Mouse (Mus musculus) small intestine, adult 2 months (tissue): ENCODE data around the gene Lrrc31. TPM values are rescaled to one million over a fixed set of nuclear protein-coding genes. Genes with fewer than 3 reads are reported as not detected.

Experiments used
- H3K27ac ChIP-seq: fragments of 200-500 bp; 2 replicates; pipeline ENCODE4 v1.5.1; 2012; ENCODE audit warnings: low read depth, low read length, control low read depth, inconsistent platforms; ENCODE audit not compliant: insufficient read depth
- H3K27me3 ChIP-seq: fragments of 200-500 bp; 2 replicates; pipeline ENCODE4 v1.6.1; 2012; ENCODE audit warnings: mild to moderate bottlenecking, moderate library complexity, low read length, inconsistent platforms; ENCODE audit not compliant: control insufficient read depth, insufficient read depth
- H3K36me3 ChIP-seq: fragments of 200-500 bp; 2 replicates; pipeline ENCODE4 v1.6.1; 2012; ENCODE audit warnings: mild to moderate bottlenecking, low read length, control low read depth, inconsistent platforms; ENCODE audit not compliant: control insufficient read depth, insufficient read depth
- H3K4me1 ChIP-seq: fragments of 200-500 bp; 2 replicates; pipeline ENCODE4 v1.6.1; 2012; ENCODE audit warnings: low read length, inconsistent platforms, mixed read lengths; ENCODE audit not compliant: control insufficient read depth, insufficient read depth, insufficient read length
- H3K4me3 ChIP-seq: fragments of 200-500 bp; 2 replicates; pipeline ENCODE4 v1.5.1; 2012; ENCODE audit warnings: low read depth, mild to moderate bottlenecking, control low read depth, inconsistent platforms, low read length, moderate library complexity
- CTCF ChIP-seq: fragments of 200-500 bp; IDR thresholded peaks from 2 replicates; pipeline ENCODE4 v1.5.1; 2012; ENCODE audit warnings: low read depth, mild to moderate bottlenecking, control low read depth, inconsistent platforms, low read length, moderate library complexity, mixed read lengths; ENCODE audit not compliant: insufficient replicate concordance, insufficient read length; ENCODE audit errors: extremely low read depth
- POLR2A ChIP-seq: fragments of 200-500 bp; IDR thresholded peaks from 2 replicates; pipeline ENCODE4 v1.6.1; 2012; ENCODE audit warnings: low read depth, mild to moderate bottlenecking, control low read depth, inconsistent platforms, low read length, moderate library complexity
- WGBS: fragments of 180-500 bp; shearing (Covaris S2); methylation state at CpG from one replicate; pipeline ENCODE4 v1.1.7; 2018; 5-methylcytosine and 5-hydroxymethylcytosine counted together
- polyA plus RNA-seq: library from polyadenylated mRNA; depleted of rRNA; stranded (reverse); fragments of >200 nt; gene quantifications from 2 replicates; pipeline ENCODE4 v1.2.3, GENCODE M21; 2012

Gene Lrrc31
- polyA plus RNA-seq, 1 experiment = 4.0 TPM

GRCm38 (mm10) chr3:30727209-30727608 is 27.6 kb upstream of the Lrrc31 start:
- H3K4me3 ChIP-seq = no peak overlapping the region
- H3K27ac ChIP-seq = no peak overlapping the region
- H3K36me3 ChIP-seq = no peaks in the 10 kb centered on the region
- TF ChIP-seq POLR2A (no peak), CTCF (no peak)
- H3K4me1 ChIP-seq = no peaks in the 10 kb centered on the region
- WGBS = 56% methylated on average over 4 of the region's 4 CpGs
- no peaks in the 10 kb centered on the region for H3K27me3 ChIP-seq

DNA sequence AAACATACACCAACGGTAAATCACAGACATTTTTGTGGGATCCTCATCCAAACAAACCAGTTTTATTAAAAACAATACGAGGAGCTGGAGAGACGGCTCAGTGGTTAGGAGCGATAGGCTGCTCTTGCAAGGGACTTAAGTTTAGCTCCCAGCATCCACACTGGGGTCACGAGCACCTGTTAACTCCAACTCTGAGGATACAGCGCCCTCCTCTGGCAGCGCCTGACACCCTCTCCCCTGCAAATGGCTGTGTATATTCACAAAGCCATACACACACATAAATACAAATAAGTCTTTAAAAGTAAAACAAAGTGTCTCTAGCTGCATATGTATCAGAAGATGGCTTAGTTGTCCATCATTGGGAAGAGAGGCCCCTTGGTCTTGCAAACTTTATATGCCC is 25.9 kb upstream of the Lrrc31 start:
- no peak overlapping the region for H3K27ac ChIP-seq
- WGBS = 78% methylated on average over 7 of the region's 7 CpGs
- no peak overlapping the region for H3K4me3 ChIP-seq
- TF ChIP-seq POLR2A (no peak), CTCF (peak; percentile 37; the same call in 1 of the 2 replicates)
- H3K4me1 ChIP-seq = no peaks in the 10 kb centered on the region
- no peaks in the 10 kb centered on the region for H3K27me3 ChIP-seq
- no peaks in the 10 kb centered on the region for H3K36me3 ChIP-seq

GRCm38 (mm10) chr3:30724848-30725465 is 25.3 kb upstream of the Lrrc31 start:
- 76% methylated on average over 10 of the region's 10 CpGs for WGBS
- H3K4me1 ChIP-seq = no peaks in the 10 kb centered on the region
- no peaks in the 10 kb centered on the region for H3K36me3 ChIP-seq
- TF ChIP-seq CTCF = no peak
- no peak for TF ChIP-seq POLR2A
- no peak overlapping the region for H3K27ac ChIP-seq
- H3K4me3 ChIP-seq = no peak overlapping the region
- no peaks in the 10 kb centered on the region for H3K27me3 ChIP-seq

- H3K27me3 ChIP-seq = no peaks in the 10 kb centered on the region
Measured at GRCm38 (mm10) chr3:30724105-30724824, 24.6 kb upstream of the Lrrc31 start.

GRCm38 (mm10) chr3:30723179-30723578 is 23.5 kb upstream of the Lrrc31 start:
- Histone ChIP-seq H3K36me3 (no peaks in the 10 kb centered on the region), H3K4me3 (no peak overlapping the region), H3K27ac (no peak overlapping the region), H3K27me3 (no peaks in the 10 kb centered on the region), H3K4me1 (no peaks in the 10 kb centered on the region)
- WGBS = 69% methylated on average over 5 of the region's 5 CpGs
- TF ChIP-seq CTCF (no peak), POLR2A (no peak)

More at GRCm38 (mm10) chr3:30724105-30724824, 24.6 kb upstream of the Lrrc31 start:
- Histone ChIP-seq H3K4me1 (no peaks in the 10 kb centered on the region), H3K27ac (no peak overlapping the region), H3K4me3 (no peak overlapping the region), H3K36me3 (no peaks in the 10 kb centered on the region)
- no peak for TF ChIP-seq POLR2A
- TF ChIP-seq CTCF = no peak
- WGBS = 86% methylated on average over 10 of the region's 10 CpGs

- Histone ChIP-seq H3K27ac (no peak overlapping the region), H3K4me1 (no peaks in the 10 kb centered on the region), H3K4me3 (no peak overlapping the region), H3K27me3 (no peaks in the 10 kb centered on the region), H3K36me3 (no peaks in the 10 kb centered on the region)
- 86% methylated on average over 2 of the region's 2 CpGs for WGBS
- TF ChIP-seq CTCF = no peak
- no peak for TF ChIP-seq POLR2A
Measured at GRCm38 (mm10) chr3:30722461-30722860, 22.8 kb upstream of the Lrrc31 start.

- WGBS = 90% methylated on average over 4 of the region's 4 CpGs
- H3K36me3 ChIP-seq = no peaks in the 10 kb centered on the region
- TF ChIP-seq CTCF (no peak), POLR2A (no peak)
- H3K4me3 ChIP-seq = no peak overlapping the region
- no peaks in the 10 kb centered on the region for H3K27me3 ChIP-seq
- no peaks in the 10 kb centered on the region for H3K4me1 ChIP-seq
- H3K27ac ChIP-seq = no peak overlapping the region
Measured at GRCm38 (mm10) chr3:30722036-30722435, 22.4 kb upstream of the Lrrc31 start.

DNA sequence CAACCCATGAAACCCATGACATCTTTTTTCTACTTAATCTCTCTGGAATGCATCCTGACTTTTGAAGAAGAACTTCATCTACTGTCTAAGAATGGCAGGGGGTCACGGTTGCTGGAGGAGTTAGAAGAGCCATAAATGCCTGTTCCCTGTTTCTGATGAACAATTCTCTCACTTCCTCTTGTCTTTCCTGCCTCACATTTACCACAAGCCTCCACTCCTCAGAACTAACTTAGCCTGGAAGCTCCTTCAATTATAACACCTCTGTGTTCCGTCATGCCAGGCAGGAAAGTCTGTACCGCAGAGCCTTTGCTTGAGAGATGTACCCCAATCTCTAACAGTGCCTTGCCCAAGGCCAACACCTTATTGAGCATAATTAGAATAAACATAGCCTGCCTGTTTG is 19.0 kb upstream of the Lrrc31 start:
- no peak overlapping the region for H3K4me3 ChIP-seq
- 80% methylated on average over 3 of the region's 3 CpGs for WGBS
- H3K27ac ChIP-seq = no peak overlapping the region
- no peaks in the 10 kb centered on the region for H3K27me3 ChIP-seq
- TF ChIP-seq POLR2A = no peak
- H3K4me1 ChIP-seq = no peaks in the 10 kb centered on the region
- no peaks in the 10 kb centered on the region for H3K36me3 ChIP-seq
